Mouse (Mus musculus): ENCODE results near the gene Dppa5a. TPM values are rescaled to one million over a fixed set of nuclear protein-coding genes. Genes with fewer than 3 reads are reported as not detected.
"Not testable (repeated sequence)": the region's sequence is repeated elsewhere in the genome, so short reads cannot be mapped to it uniquely, and the experiment has no call there.

Dppa5a gene
- polyA plus RNA-seq, 1 experiment from 2014 or later, result not detected

GRCm38 (mm10) chr9:78359750-78360483 lies 8.1 kb downstream of the Dppa5a start:
- no peak overlapping the region for H3K27ac ChIP-seq
- no peak overlapping the region for H3K4me3 ChIP-seq
- no peaks in the 10 kb centered on the region for H3K36me3 ChIP-seq (replicated peaks)
- no peaks in the 10 kb centered on the region for H3K27me3 ChIP-seq (ENCODE audit: poor library complexity, severe bottlenecking)
- no peak for DNase-seq (ENCODE audit: extremely low spot score, low spot score)
- 79% methylated on average over 6 of the region's 6 CpGs for WGBS
- H3K4me1 ChIP-seq, result no peaks in the 10 kb centered on the region
- no peaks in the 10 kb centered on the region for H3K9me3 ChIP-seq

GRCm38 (mm10) chr9:78358053-78358452 lies 9.9 kb downstream of the Dppa5a start:
- H3K4me3 ChIP-seq, result no peak overlapping the region
- DNase-seq (ENCODE audit: extremely low spot score, low spot score), result peak; percentile 69
- 15% methylated on average over 9 of the region's 9 CpGs for WGBS
- no peaks in the 10 kb centered on the region for H3K27me3 ChIP-seq (ENCODE audit: poor library complexity, severe bottlenecking)
- H3K9me3 ChIP-seq, result no peaks in the 10 kb centered on the region
- H3K36me3 ChIP-seq (replicated peaks), result no peaks in the 10 kb centered on the region
- no peak overlapping the region for H3K27ac ChIP-seq
- H3K4me1 ChIP-seq, result no peaks in the 10 kb centered on the region

GRCm38 (mm10) chr9:78355611-78356010 lies 12.4 kb downstream of the Dppa5a start, which contains the start of gene Gsta2:
Gsta2 (minus strand) TSS chr9:78355788.
- Histone ChIP-seq H3K9me3 (no peaks in the 10 kb centered on the region), H3K36me3 (replicated peaks) (no peaks in the 10 kb centered on the region), H3K27ac (no peak within 1 kb of the TSS), H3K4me1 (no peaks in the 10 kb centered on the region), H3K4me3 (no peak within 1 kb of the TSS), H3K27me3 (ENCODE audit: poor library complexity, severe bottlenecking) (no peaks in the 10 kb centered on the region)
- no peak for DNase-seq (ENCODE audit: extremely low spot score, low spot score)
- 91% methylated on average over 8 of the region's 8 CpGs for WGBS

GRCm38 (mm10) chr9:78354665-78355578 lies 13.1 kb downstream of the Dppa5a start:
- Histone ChIP-seq H3K4me1 (no peaks in the 10 kb centered on the region), H3K27me3 (ENCODE audit: poor library complexity, severe bottlenecking) (no peaks in the 10 kb centered on the region), H3K27ac (no peak overlapping the region), H3K36me3 (replicated peaks) (no peaks in the 10 kb centered on the region), H3K4me3 (no peak overlapping the region), H3K9me3 (no peaks in the 10 kb centered on the region)
- 85% methylated on average over 11 of the region's 11 CpGs for WGBS
- DNase-seq (ENCODE audit: extremely low spot score, low spot score), result no peak

- H3K4me1 ChIP-seq, result no peaks in the 10 kb centered on the region
- no peaks in the 10 kb centered on the region for H3K27me3 ChIP-seq (ENCODE audit: poor library complexity, severe bottlenecking)
- no peaks in the 10 kb centered on the region for H3K9me3 ChIP-seq
- no peak overlapping the region for H3K4me3 ChIP-seq
- H3K36me3 ChIP-seq (replicated peaks), result no peaks in the 10 kb centered on the region
- 90% methylated on average over 6 of the region's 6 CpGs for WGBS
- DNase-seq (ENCODE audit: extremely low spot score, low spot score), result no peak
- H3K27ac ChIP-seq, result no peak overlapping the region
These were observed 16.3 kb downstream of the Dppa5a start for GRCm38 (mm10) chr9:78351504-78352220.

GRCm38 (mm10) chr9:78350007-78350406 lies 18.0 kb downstream of the Dppa5a start:
- H3K36me3 ChIP-seq (replicated peaks); H3K9me3 ChIP-seq; H3K4me1 ChIP-seq: not testable (repeated sequence)

GRCm38 (mm10) chr9:78349141-78349540 lies 18.8 kb downstream of the Dppa5a start:
- 81% methylated on average over 3 of the region's 3 CpGs for WGBS
- H3K9me3 ChIP-seq, result not testable (repeated sequence)

More at GRCm38 (mm10) chr9:78350007-78350406, 18.0 kb downstream of the Dppa5a start:
- H3K27ac ChIP-seq; DNase-seq (ENCODE audit: extremely low spot score, low spot score); H3K27me3 ChIP-seq (ENCODE audit: poor library complexity, severe bottlenecking); H3K4me3 ChIP-seq: not testable (repeated sequence)

GRCm38 (mm10) chr9:78348206-78349004 lies 19.6 kb downstream of the Dppa5a start:
- H3K4me1 ChIP-seq; H3K27ac ChIP-seq; H3K4me3 ChIP-seq; DNase-seq (ENCODE audit: extremely low spot score, low spot score); H3K36me3 ChIP-seq (replicated peaks); H3K27me3 ChIP-seq (ENCODE audit: poor library complexity, severe bottlenecking); H3K9me3 ChIP-seq: not testable (repeated sequence)
- 71% methylated on average over 6 of the region's 6 CpGs for WGBS

More at GRCm38 (mm10) chr9:78349141-78349540, 18.8 kb downstream of the Dppa5a start:
- not testable (repeated sequence) for H3K4me3 ChIP-seq; H3K4me1 ChIP-seq; H3K27ac ChIP-seq; H3K27me3 ChIP-seq (ENCODE audit: poor library complexity, severe bottlenecking); DNase-seq (ENCODE audit: extremely low spot score, low spot score); H3K36me3 ChIP-seq (replicated peaks)

- no peak overlapping the region for H3K27ac ChIP-seq
- DNase-seq (ENCODE audit: extremely low spot score, low spot score), result no peak
- no peaks in the 10 kb centered on the region for H3K9me3 ChIP-seq
- 63% methylated on average over 3 of the region's 3 CpGs for WGBS
- no peak overlapping the region for H3K4me3 ChIP-seq
- no peaks in the 10 kb centered on the region for H3K36me3 ChIP-seq (replicated peaks)
- H3K27me3 ChIP-seq (ENCODE audit: poor library complexity, severe bottlenecking), result no peaks in the 10 kb centered on the region
- no peaks in the 10 kb centered on the region for H3K4me1 ChIP-seq
These were observed 21.0 kb downstream of the Dppa5a start for GRCm38 (mm10) chr9:78347004-78347403.

- 73% methylated on average over 4 of the region's 4 CpGs for WGBS
- H3K4me3 ChIP-seq; DNase-seq (ENCODE audit: extremely low spot score, low spot score); H3K4me1 ChIP-seq; H3K9me3 ChIP-seq; H3K27ac ChIP-seq; H3K27me3 ChIP-seq (ENCODE audit: poor library complexity, severe bottlenecking); H3K36me3 ChIP-seq (replicated peaks): not testable (repeated sequence)
These were observed 22.7 kb downstream of the Dppa5a start for GRCm38 (mm10) chr9:78345235-78345634.

- not testable (repeated sequence) for H3K4me3 ChIP-seq, H3K27ac ChIP-seq
These were observed 24.9 kb downstream of the Dppa5a start for GRCm38 (mm10) chr9:78343055-78343454.

GRCm38 (mm10) chr9:78342494-78342893 lies 25.5 kb downstream of the Dppa5a start:
- not testable (repeated sequence) for H3K4me1 ChIP-seq; H3K9me3 ChIP-seq; DNase-seq (ENCODE audit: extremely low spot score, low spot score); H3K27ac ChIP-seq; H3K4me3 ChIP-seq; H3K27me3 ChIP-seq (ENCODE audit: poor library complexity, severe bottlenecking); H3K36me3 ChIP-seq (replicated peaks)
- 95% methylated on average over 4 of the region's 4 CpGs for WGBS

More at GRCm38 (mm10) chr9:78343055-78343454, 24.9 kb downstream of the Dppa5a start:
- 89% methylated on average over 9 of the region's 9 CpGs for WGBS
- H3K4me1 ChIP-seq; H3K36me3 ChIP-seq (replicated peaks); DNase-seq (ENCODE audit: extremely low spot score, low spot score); H3K27me3 ChIP-seq (ENCODE audit: poor library complexity, severe bottlenecking); H3K9me3 ChIP-seq: not testable (repeated sequence)
